Mouse (Mus musculus): ENCODE measurements at regions not wholly inside any gene's neighbourhood (a gene's known extent, or its start where the extent isn't known, plus 50 kb on each side); places are given as distances from the start of the nearest gene placed in this dataset.

- H3K36me3 ChIP-seq (ENCODE audit: control insufficient read depth, insufficient read depth): no peaks in the 10 kb centered on the region
- no peaks in the 10 kb centered on the region for H3K27me3 ChIP-seq (ENCODE audit: control insufficient read depth, insufficient read depth, insufficient read length)
- H3K79me3 ChIP-seq (ENCODE audit: low read depth): no peaks in the 10 kb centered on the region
- no peak overlapping the region for H3K4me3 ChIP-seq (ENCODE audit: insufficient read depth, poor library complexity, severe bottlenecking)
- no peak for TF ChIP-seq MAX (IDR thresholded peaks at IDR 0.05)
- no peak for TF ChIP-seq USF1 (IDR thresholded peaks at IDR 0.05; ENCODE audit: low read depth)
- TF ChIP-seq MYOD1 (IDR thresholded peaks at IDR 0.05; ENCODE audit: control insufficient read depth, insufficient read length, low read depth): no peak
- TF ChIP-seq FOSL1 (IDR thresholded peaks at IDR 0.05; ENCODE audit: insufficient read depth, low read length, poor library complexity, severe bottlenecking): no peak
- no peak for TF ChIP-seq CTCF (IDR thresholded peaks at IDR 0.05; ENCODE audit: control insufficient read depth, insufficient read depth, insufficient read length)
- no peak for TF ChIP-seq CEBPB (IDR thresholded peaks at IDR 0.05; ENCODE audit: low read depth)
- no peak for TF ChIP-seq MYOG (IDR thresholded peaks at IDR 0.05; ENCODE audit: control insufficient read depth, extremely low read depth, insufficient read length)
- H3ac ChIP-seq (ENCODE audit: control insufficient read depth, insufficient read length, low read depth): no peak overlapping the region
- no peaks in the 10 kb centered on the region for H3K79me2 ChIP-seq (ENCODE audit: control insufficient read depth, insufficient read depth)
Observed at GRCm38 (mm10) chr13:53883206-53883605, 172.3 kb downstream of the Drd1 start.

- Histone ChIP-seq H3K4me3 (ENCODE audit: insufficient read depth, poor library complexity, severe bottlenecking) (no peak overlapping the region), H3K79me2 (ENCODE audit: control insufficient read depth, insufficient read depth) (no peaks in the 10 kb centered on the region), H3ac (ENCODE audit: control insufficient read depth, insufficient read length, low read depth) (no peak overlapping the region), H3K27me3 (ENCODE audit: control insufficient read depth, insufficient read depth, insufficient read length) (no peaks in the 10 kb centered on the region), H3K79me3 (ENCODE audit: low read depth) (no peaks in the 10 kb centered on the region), H3K36me3 (ENCODE audit: control insufficient read depth, insufficient read depth) (no peaks in the 10 kb centered on the region)
- TF ChIP-seq MYOD1 (IDR thresholded peaks at IDR 0.05; ENCODE audit: control insufficient read depth, insufficient read length, low read depth) (no peak), FOSL1 (IDR thresholded peaks at IDR 0.05; ENCODE audit: insufficient read depth, low read length, poor library complexity, severe bottlenecking) (no peak), USF1 (IDR thresholded peaks at IDR 0.05; ENCODE audit: low read depth) (no peak), CEBPB (IDR thresholded peaks at IDR 0.05; ENCODE audit: low read depth) (no peak), MAX (IDR thresholded peaks at IDR 0.05) (no peak), MYOG (IDR thresholded peaks at IDR 0.05; ENCODE audit: control insufficient read depth, extremely low read depth, insufficient read length) (no peak), CTCF (IDR thresholded peaks at IDR 0.05; ENCODE audit: control insufficient read depth, insufficient read depth, insufficient read length) (no peak)
Observed at GRCm38 (mm10) chr13:53880466-53881250, 174.8 kb downstream of the Drd1 start.

GRCm38 (mm10) chr13:53875546-53875945 is 180.0 kb downstream of the Drd1 start:
- H3ac ChIP-seq (ENCODE audit: control insufficient read depth, insufficient read length, low read depth): no peak overlapping the region
- no peaks in the 10 kb centered on the region for H3K79me3 ChIP-seq (ENCODE audit: low read depth)
- no peaks in the 10 kb centered on the region for H3K79me2 ChIP-seq (ENCODE audit: control insufficient read depth, insufficient read depth)
- no peak overlapping the region for H3K4me3 ChIP-seq (ENCODE audit: insufficient read depth, poor library complexity, severe bottlenecking)
- no peaks in the 10 kb centered on the region for H3K36me3 ChIP-seq (ENCODE audit: control insufficient read depth, insufficient read depth)
- no peak for TF ChIP-seq CEBPB (IDR thresholded peaks at IDR 0.05; ENCODE audit: low read depth)
- TF ChIP-seq MYOD1 (IDR thresholded peaks at IDR 0.05; ENCODE audit: control insufficient read depth, insufficient read length, low read depth): no peak
- TF ChIP-seq MYOG (IDR thresholded peaks at IDR 0.05; ENCODE audit: control insufficient read depth, extremely low read depth, insufficient read length): no peak
- TF ChIP-seq USF1 (IDR thresholded peaks at IDR 0.05; ENCODE audit: low read depth): no peak
- TF ChIP-seq MAX (IDR thresholded peaks at IDR 0.05): no peak
- no peak for TF ChIP-seq FOSL1 (IDR thresholded peaks at IDR 0.05; ENCODE audit: insufficient read depth, low read length, poor library complexity, severe bottlenecking)
- TF ChIP-seq CTCF (IDR thresholded peaks at IDR 0.05; ENCODE audit: control insufficient read depth, insufficient read depth, insufficient read length): no peak
- no peaks in the 10 kb centered on the region for H3K27me3 ChIP-seq (ENCODE audit: control insufficient read depth, insufficient read depth, insufficient read length)

GRCm38 (mm10) chr13:53865323-53865722 is 190.2 kb downstream of the Drd1 start:
- H3ac ChIP-seq (ENCODE audit: control insufficient read depth, insufficient read length, low read depth): no peak overlapping the region

GRCm38 (mm10) chr13:53862336-53862735 is 193.2 kb downstream of the Drd1 start:
- Histone ChIP-seq H3K79me3 (ENCODE audit: low read depth) (no peaks in the 10 kb centered on the region), H3ac (ENCODE audit: control insufficient read depth, insufficient read length, low read depth) (no peak overlapping the region), H3K4me3 (ENCODE audit: insufficient read depth, poor library complexity, severe bottlenecking) (no peak overlapping the region), H3K79me2 (ENCODE audit: control insufficient read depth, insufficient read depth) (no peaks in the 10 kb centered on the region), H3K27me3 (ENCODE audit: control insufficient read depth, insufficient read depth, insufficient read length) (no peaks in the 10 kb centered on the region), H3K36me3 (ENCODE audit: control insufficient read depth, insufficient read depth) (no peaks in the 10 kb centered on the region)
- TF ChIP-seq FOSL1 (IDR thresholded peaks at IDR 0.05; ENCODE audit: insufficient read depth, low read length, poor library complexity, severe bottlenecking) (no peak), USF1 (IDR thresholded peaks at IDR 0.05; ENCODE audit: low read depth) (no peak), MAX (IDR thresholded peaks at IDR 0.05) (no peak), CTCF (IDR thresholded peaks at IDR 0.05; ENCODE audit: control insufficient read depth, insufficient read depth, insufficient read length) (no peak), MYOG (IDR thresholded peaks at IDR 0.05; ENCODE audit: control insufficient read depth, extremely low read depth, insufficient read length) (no peak), CEBPB (IDR thresholded peaks at IDR 0.05; ENCODE audit: low read depth) (no peak), MYOD1 (IDR thresholded peaks at IDR 0.05; ENCODE audit: control insufficient read depth, insufficient read length, low read depth) (no peak)

More at GRCm38 (mm10) chr13:53865323-53865722, 190.2 kb downstream of the Drd1 start:
- H3K4me3 ChIP-seq (ENCODE audit: insufficient read depth, poor library complexity, severe bottlenecking): no peak overlapping the region
- H3K79me2 ChIP-seq (ENCODE audit: control insufficient read depth, insufficient read depth): no peaks in the 10 kb centered on the region
- no peaks in the 10 kb centered on the region for H3K36me3 ChIP-seq (ENCODE audit: control insufficient read depth, insufficient read depth)
- H3K27me3 ChIP-seq (ENCODE audit: control insufficient read depth, insufficient read depth, insufficient read length): no peaks in the 10 kb centered on the region
- TF ChIP-seq CEBPB (IDR thresholded peaks at IDR 0.05; ENCODE audit: low read depth) (no peak), MYOG (IDR thresholded peaks at IDR 0.05; ENCODE audit: control insufficient read depth, extremely low read depth, insufficient read length) (no peak), FOSL1 (IDR thresholded peaks at IDR 0.05; ENCODE audit: insufficient read depth, low read length, poor library complexity, severe bottlenecking) (no peak), MAX (IDR thresholded peaks at IDR 0.05) (no peak), CTCF (IDR thresholded peaks at IDR 0.05; ENCODE audit: control insufficient read depth, insufficient read depth, insufficient read length) (no peak), USF1 (IDR thresholded peaks at IDR 0.05; ENCODE audit: low read depth) (no peak), MYOD1 (IDR thresholded peaks at IDR 0.05; ENCODE audit: control insufficient read depth, insufficient read length, low read depth) (no peak)
- no peaks in the 10 kb centered on the region for H3K79me3 ChIP-seq (ENCODE audit: low read depth)

All from C2C12 (cell line).